Mouse (Mus musculus) stomach, embryonic 15.5 days (tissue): Measurements from ENCODE around the gene Sertad3. TPM values are rescaled to one million over a fixed set of nuclear protein-coding genes. Genes with fewer than 3 reads are reported as not detected.

Experiments used
- ATAC-seq: fragments of 200-750 bp; cut with Nextera tagmentation; 2 replicates; pipeline ENCODE4 v1.8.0; 2017; ENCODE audit warnings: low read depth, moderate number of reproducible peaks, moderate TSS enrichment; ENCODE audit not compliant: insufficient read depth, low FRiP score
- H3K27ac ChIP-seq: fragments of 300-500 bp; sonication (generic); 2 replicates; pipeline ENCODE4 v1.5.1; 2015; ENCODE audit warnings: mild to moderate bottlenecking, inconsistent platforms
- H3K27me3 ChIP-seq: fragments of 300-500 bp; sonication (generic); replicated peaks from 2 replicates; pipeline ENCODE4 v1.6.1; 2015; ENCODE audit warnings: inconsistent platforms
- H3K36me3 ChIP-seq: fragments of 300-500 bp; sonication (generic); 2 replicates; pipeline ENCODE4 v1.6.1; 2015; ENCODE audit warnings: inconsistent platforms
- H3K4me1 ChIP-seq: fragments of 300-500 bp; sonication (generic); 2 replicates; pipeline ENCODE4 v1.6.1; 2015; ENCODE audit warnings: inconsistent platforms
- H3K4me2 ChIP-seq: fragments of 300-500 bp; sonication (generic); 2 replicates; pipeline ENCODE4 v1.6.1; 2015; ENCODE audit warnings: mild to moderate bottlenecking, inconsistent platforms
- H3K4me3 ChIP-seq: fragments of 300-500 bp; sonication (generic); replicated peaks from 2 replicates; pipeline ENCODE4 v1.5.1; 2015; ENCODE audit warnings: inconsistent platforms
- H3K9ac ChIP-seq: fragments of 300-500 bp; sonication (generic); 2 replicates; pipeline ENCODE4 v1.6.1; 2015; ENCODE audit warnings: inconsistent platforms
- H3K9me3 ChIP-seq: fragments of 300-500 bp; sonication (generic); 2 replicates; pipeline ENCODE4 v1.6.1; 2016; ENCODE audit warnings: inconsistent platforms
- WGBS: fragments of 180-500 bp; shearing (Covaris S2); methylation state at CpG from one replicate; pipeline ENCODE4 v1.1.7; 2015; 5-methylcytosine and 5-hydroxymethylcytosine counted together
- polyA plus RNA-seq: library from polyadenylated mRNA; unstranded; fragments of >200 nt; fragmentation: Nextera tagmentation; extraction: Ambion mirVana; gene quantifications from 2 replicates; pipeline ENCODE4 v1.2.1, GENCODE M21; 2015

Gene Sertad3
- polyA plus RNA-seq, 1 experiment from 2014 or later = 35.1 TPM

GRCm38 (mm10) chr7:27499036-27499435 lies 25.5 kb downstream of the Sertad3 start, which contains the start of gene Prx:
TSS of gene Prx (plus strand) at chr7:27499324.
- Histone ChIP-seq H3K9me3 (no peaks in the 10 kb centered on the region), H3K4me2 (no peak within 1 kb of the TSS), H3K4me3 (no peak within 1 kb of the TSS), H3K36me3 (no peaks in the 10 kb centered on the region), H3K27me3 (no peaks in the 10 kb centered on the region), H3K9ac (no peak within 1 kb of the TSS), H3K27ac (no peak within 1 kb of the TSS), H3K4me1 (no peaks in the 10 kb centered on the region)
- no peak for ATAC-seq
- WGBS = 26% methylated on average over 3 of the region's 3 CpGs

- Histone ChIP-seq H3K4me3 (no peak overlapping the region), H3K4me1 (peaks cover 5% of the 10 kb centered on the region), H3K4me2 (no peak overlapping the region), H3K27me3 (no peaks in the 10 kb centered on the region), H3K27ac (peak overlapping the region; percentile 31; the same call in 1 of the 2 replicates), H3K36me3 (no peaks in the 10 kb centered on the region), H3K9ac (no peak overlapping the region), H3K9me3 (no peaks in the 10 kb centered on the region)
- 57% methylated on average over 4 of the region's 4 CpGs for WGBS
- no peak for ATAC-seq
These were observed 28.1 kb downstream of the Sertad3 start for GRCm38 (mm10) chr7:27501620-27502019.

GRCm38 (mm10) chr7:27506765-27507370 lies 33.3 kb downstream of the Sertad3 start:
- Histone ChIP-seq H3K27me3 (no peaks in the 10 kb centered on the region), H3K27ac (peak overlapping the region; percentile 100), H3K4me3 (peak overlapping the region; percentile 58), H3K4me1 (peaks cover 13% of the 10 kb centered on the region), H3K36me3 (no peaks in the 10 kb centered on the region), H3K9me3 (no peaks in the 10 kb centered on the region), H3K4me2 (peak overlapping the region; percentile 68), H3K9ac (no peak overlapping the region)
- 33% methylated on average over 9 of the region's 9 CpGs for WGBS
- no peak for ATAC-seq

DNA sequence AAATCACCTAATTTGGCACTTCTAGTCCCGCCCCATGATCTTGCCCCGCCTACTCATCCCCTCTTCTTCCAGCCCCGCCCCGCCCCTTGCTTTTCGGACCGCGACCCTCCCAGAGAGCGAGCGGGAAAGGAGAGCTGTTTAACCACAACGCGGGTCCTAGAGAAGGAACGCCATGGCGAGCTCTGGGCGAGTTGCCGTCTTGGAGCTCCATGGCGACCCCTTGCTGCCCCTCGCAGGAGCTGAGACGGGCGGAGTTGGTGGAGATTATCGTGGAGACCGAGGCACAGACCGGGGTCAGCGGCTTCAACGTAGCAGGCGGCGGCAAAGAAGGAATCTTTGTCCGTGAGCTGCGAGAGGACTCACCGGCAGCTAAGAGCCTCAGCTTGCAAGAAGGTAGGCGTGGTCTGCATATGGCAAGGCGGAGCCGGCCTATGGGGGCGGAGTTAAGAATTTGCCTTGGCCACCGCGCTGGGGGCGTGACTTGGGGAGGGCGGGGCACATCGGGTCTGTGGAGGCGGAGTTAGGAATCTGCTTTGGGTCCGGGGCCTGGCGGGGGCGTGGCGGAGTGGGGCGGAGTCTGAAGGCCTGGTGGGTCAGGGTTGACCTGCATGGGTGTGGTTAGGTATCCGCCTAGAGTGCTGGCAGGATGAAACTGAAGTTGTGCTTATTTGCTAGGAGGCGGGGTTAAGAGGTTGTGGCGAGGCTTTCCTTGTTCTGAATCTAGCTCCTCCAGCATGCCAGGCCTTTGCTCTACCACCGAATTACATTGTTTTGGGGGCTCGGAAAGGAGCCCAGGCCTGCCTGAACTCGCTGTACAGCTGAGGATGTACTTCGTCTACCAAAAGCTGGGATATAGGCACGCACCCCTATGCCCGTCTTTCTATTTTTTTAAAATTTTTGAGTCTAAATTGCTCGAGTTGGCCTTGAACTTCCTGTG lies 34.4 kb downstream of the Sertad3 start:
- Histone ChIP-seq H3K27me3 (no peaks in the 10 kb centered on the region), H3K9me3 (no peaks in the 10 kb centered on the region), H3K27ac (peak overlapping the region; percentile 100), H3K4me2 (peak overlapping the region; percentile 68), H3K36me3 (no peaks in the 10 kb centered on the region), H3K4me3 (peak overlapping the region; percentile 58), H3K9ac (peak overlapping the region; percentile 72), H3K4me1 (peaks cover 13% of the 10 kb centered on the region)
- WGBS = under 1% methylated on average over 51 of the region's 54 CpGs
- peak; percentile 95 for ATAC-seq

- Histone ChIP-seq H3K36me3 (no peaks in the 10 kb centered on the region), H3K27me3 (no peaks in the 10 kb centered on the region), H3K9ac (no peak overlapping the region), H3K4me1 (peaks cover 13% of the 10 kb centered on the region), H3K4me2 (peak overlapping the region; percentile 68), H3K27ac (peak overlapping the region; percentile 100), H3K4me3 (peak overlapping the region; percentile 58), H3K9me3 (no peaks in the 10 kb centered on the region)
- peak; percentile 57 for ATAC-seq
- WGBS = 18% methylated on average over 6 of the region's 6 CpGs
These were observed 35.1 kb downstream of the Sertad3 start for GRCm38 (mm10) chr7:27508648-27509005.

DNA sequence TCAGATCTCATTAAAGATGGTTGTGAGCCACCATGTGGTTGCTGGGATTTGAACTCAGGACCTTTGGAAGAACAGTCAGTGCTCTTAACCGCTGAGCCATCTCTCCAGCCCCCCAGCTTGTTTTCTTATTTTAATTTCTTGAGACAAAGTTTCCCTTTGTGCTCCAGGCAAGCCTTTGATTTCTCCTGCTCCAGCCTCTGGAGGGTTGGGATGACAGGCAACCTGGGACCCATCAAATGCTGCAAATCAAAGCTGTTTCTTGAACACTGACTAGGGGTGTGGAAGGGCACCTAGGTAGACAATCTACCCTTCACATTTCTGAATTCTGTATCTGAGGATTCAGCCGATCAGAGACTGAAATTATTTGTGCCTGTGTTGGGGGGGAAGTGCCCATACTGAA lies 37.2 kb downstream of the Sertad3 start:
- no peak overlapping the region for H3K4me2 ChIP-seq
- no peaks in the 10 kb centered on the region for H3K27me3 ChIP-seq
- H3K4me1 ChIP-seq = peaks cover 13% of the 10 kb centered on the region
- no peak overlapping the region for H3K4me3 ChIP-seq
- H3K36me3 ChIP-seq = no peaks in the 10 kb centered on the region
- H3K9me3 ChIP-seq = no peaks in the 10 kb centered on the region
- H3K27ac ChIP-seq = no peak overlapping the region
- WGBS = 89% methylated on average over 2 of the region's 2 CpGs
- no peak for ATAC-seq
- H3K9ac ChIP-seq = no peak overlapping the region

DNA sequence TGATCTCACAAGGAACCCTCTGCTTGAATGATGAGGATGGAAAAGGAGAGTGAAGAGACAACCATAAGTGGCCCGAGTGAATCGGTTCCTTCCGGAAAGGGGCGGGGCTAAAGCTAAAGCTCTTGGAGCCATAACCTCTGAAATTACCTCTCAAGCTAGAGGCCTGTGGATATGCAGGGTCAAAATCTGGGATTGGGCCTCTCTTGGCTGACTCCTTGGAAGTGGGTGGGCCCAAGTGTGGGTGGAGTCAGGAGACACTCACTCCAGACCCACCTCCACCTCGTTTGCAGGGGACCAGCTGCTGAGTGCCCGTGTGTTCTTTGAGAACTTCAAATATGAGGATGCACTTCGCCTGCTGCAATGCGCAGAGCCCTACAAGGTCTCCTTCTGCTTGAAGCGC lies 41.4 kb downstream of the Sertad3 start:
- H3K36me3 ChIP-seq = no peaks in the 10 kb centered on the region
- H3K4me2 ChIP-seq = no peak overlapping the region
- H3K9me3 ChIP-seq = no peaks in the 10 kb centered on the region
- 68% methylated on average over 9 of the region's 9 CpGs for WGBS
- H3K4me3 ChIP-seq = no peak overlapping the region
- no peaks in the 10 kb centered on the region for H3K27me3 ChIP-seq
- no peaks in the 10 kb centered on the region for H3K4me1 ChIP-seq
- H3K27ac ChIP-seq = no peak overlapping the region
- no peak for ATAC-seq
- no peak overlapping the region for H3K9ac ChIP-seq

- ATAC-seq = no peak
- Histone ChIP-seq H3K4me3 (no peak overlapping the region), H3K9ac (no peak overlapping the region), H3K4me1 (no peaks in the 10 kb centered on the region), H3K27ac (no peak overlapping the region), H3K9me3 (no peaks in the 10 kb centered on the region), H3K36me3 (no peaks in the 10 kb centered on the region), H3K4me2 (no peak overlapping the region), H3K27me3 (no peaks in the 10 kb centered on the region)
- WGBS = 84% methylated on average over 9 of the region's 9 CpGs
These were observed 44.7 kb downstream of the Sertad3 start for GRCm38 (mm10) chr7:27518314-27518713.

DNA sequence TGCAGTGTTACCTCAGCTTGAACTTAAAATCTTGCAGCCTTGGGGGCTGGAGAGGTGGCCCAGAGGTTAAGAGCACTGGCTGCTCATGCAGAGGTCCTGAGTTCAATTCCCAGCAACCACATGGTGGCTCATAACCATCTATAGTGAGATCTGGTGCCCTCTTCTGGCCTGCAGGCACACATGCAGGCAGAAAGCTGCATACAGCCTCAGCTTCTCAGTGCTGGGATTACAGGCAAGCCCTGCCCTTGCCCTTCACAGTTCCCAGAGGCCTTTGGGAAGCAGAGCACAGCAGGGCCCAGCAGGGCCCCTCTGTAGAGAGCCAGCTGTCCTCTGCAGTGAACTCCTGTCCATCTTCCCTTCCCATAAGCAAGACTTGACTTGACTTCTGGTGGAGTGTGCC lies 46.5 kb downstream of the Sertad3 start:
- no peaks in the 10 kb centered on the region for H3K9me3 ChIP-seq
- no peaks in the 10 kb centered on the region for H3K4me1 ChIP-seq
- H3K36me3 ChIP-seq = no peaks in the 10 kb centered on the region
- H3K4me3 ChIP-seq = no peak overlapping the region
- no peak for ATAC-seq
- H3K27ac ChIP-seq = no peak overlapping the region
- no peaks in the 10 kb centered on the region for H3K27me3 ChIP-seq
- H3K4me2 ChIP-seq = no peak overlapping the region
- no peak overlapping the region for H3K9ac ChIP-seq

DNA sequence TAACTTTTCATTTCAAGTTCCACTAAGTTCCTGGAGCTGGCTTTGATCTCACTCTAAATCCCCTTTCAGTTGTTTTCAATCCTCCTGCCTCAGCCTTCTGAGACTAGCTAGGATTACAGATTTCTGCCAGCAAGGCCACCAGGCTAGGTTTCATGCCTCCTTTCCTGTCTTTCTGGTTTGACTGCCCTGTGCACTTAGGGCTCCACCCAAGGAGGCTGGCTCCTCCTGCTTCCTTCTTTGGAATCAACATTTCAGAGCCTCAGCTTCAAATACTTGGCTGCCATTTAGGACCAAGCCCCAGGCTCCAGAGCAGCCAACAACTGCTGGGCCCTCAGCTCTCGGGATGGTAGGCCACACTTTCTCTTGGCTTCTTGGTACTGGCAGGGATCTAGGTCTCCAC lies 47.0 kb downstream of the Sertad3 start:
- Histone ChIP-seq H3K4me2 (no peak overlapping the region), H3K27ac (no peak overlapping the region), H3K4me3 (no peak overlapping the region), H3K36me3 (no peaks in the 10 kb centered on the region), H3K4me1 (no peaks in the 10 kb centered on the region), H3K9ac (no peak overlapping the region), H3K27me3 (no peaks in the 10 kb centered on the region), H3K9me3 (no peaks in the 10 kb centered on the region)
- no peak for ATAC-seq
- 65% methylated on average over 1 of the region's 1 CpGs for WGBS

DNA sequence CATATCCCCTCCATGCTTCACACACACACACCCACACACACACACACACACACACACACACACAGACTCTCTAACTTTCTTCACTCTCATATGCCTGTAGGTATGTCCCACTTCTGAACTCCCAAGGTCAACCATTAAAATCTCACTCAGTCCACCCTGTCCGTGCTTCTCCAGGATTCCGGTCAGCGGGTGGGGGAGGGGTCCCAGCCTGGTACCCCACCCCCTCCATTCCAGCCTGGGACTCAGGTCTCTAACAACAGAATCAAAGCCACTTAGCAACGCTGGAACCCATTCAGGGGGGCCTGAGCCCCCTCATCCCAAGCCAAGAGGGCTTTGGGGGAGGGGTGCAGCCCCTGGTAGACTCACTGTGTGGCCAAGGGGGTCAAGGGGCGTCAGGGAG lies 49.4 kb downstream of the Sertad3 start, which contains the start of gene Hipk4:
Hipk4 (plus strand) TSS at position 301 of the 400 bp plus-strand sequence.
- Histone ChIP-seq H3K9me3 (no peaks in the 10 kb centered on the region), H3K9ac (no peak within 1 kb of the TSS), H3K36me3 (no peaks in the 10 kb centered on the region), H3K4me1 (no peaks in the 10 kb centered on the region), H3K4me3 (no peak within 1 kb of the TSS), H3K27ac (no peak within 1 kb of the TSS), H3K27me3 (no peaks in the 10 kb centered on the region), H3K4me2 (no peak within 1 kb of the TSS)
- no peak for ATAC-seq
- WGBS = 51% methylated on average over 5 of the region's 5 CpGs

- H3K4me1 ChIP-seq = no peaks in the 10 kb centered on the region
- H3K27ac ChIP-seq = no peak overlapping the region
- H3K4me2 ChIP-seq = no peak overlapping the region
- no peak for ATAC-seq
- no peaks in the 10 kb centered on the region for H3K27me3 ChIP-seq
- WGBS = 92% methylated on average over 13 of the region's 13 CpGs
- no peak overlapping the region for H3K9ac ChIP-seq
- no peaks in the 10 kb centered on the region for H3K36me3 ChIP-seq
- no peaks in the 10 kb centered on the region for H3K9me3 ChIP-seq
- no peak overlapping the region for H3K4me3 ChIP-seq
These were observed 50.2 kb downstream of the Sertad3 start for GRCm38 (mm10) chr7:27523805-27524204.
